Mouse (Mus musculus): ENCODE results near the gene Efcab3.
"Not testable (repeated sequence)": the region's sequence is repeated elsewhere in the genome, so short reads cannot be mapped to it uniquely, and the experiment has no call there.

The Efcab3 gene

GRCm38 (mm10) chr11:105063292-105063691 lies at the start of gene Efcab3:
Gene Efcab3, plus strand, starts transcription at chr11:105063592.
- in situ Hi-C loops (cut with MboI; ENCODE audit: low sequenced_read_pairs) = no loop called here

GRCm38 (mm10) chr11:105021071-105021470 lies 42.3 kb upstream of the Efcab3 start:
- in situ Hi-C loops (cut with MboI; ENCODE audit: low sequenced_read_pairs) = no loop called here

DNA sequence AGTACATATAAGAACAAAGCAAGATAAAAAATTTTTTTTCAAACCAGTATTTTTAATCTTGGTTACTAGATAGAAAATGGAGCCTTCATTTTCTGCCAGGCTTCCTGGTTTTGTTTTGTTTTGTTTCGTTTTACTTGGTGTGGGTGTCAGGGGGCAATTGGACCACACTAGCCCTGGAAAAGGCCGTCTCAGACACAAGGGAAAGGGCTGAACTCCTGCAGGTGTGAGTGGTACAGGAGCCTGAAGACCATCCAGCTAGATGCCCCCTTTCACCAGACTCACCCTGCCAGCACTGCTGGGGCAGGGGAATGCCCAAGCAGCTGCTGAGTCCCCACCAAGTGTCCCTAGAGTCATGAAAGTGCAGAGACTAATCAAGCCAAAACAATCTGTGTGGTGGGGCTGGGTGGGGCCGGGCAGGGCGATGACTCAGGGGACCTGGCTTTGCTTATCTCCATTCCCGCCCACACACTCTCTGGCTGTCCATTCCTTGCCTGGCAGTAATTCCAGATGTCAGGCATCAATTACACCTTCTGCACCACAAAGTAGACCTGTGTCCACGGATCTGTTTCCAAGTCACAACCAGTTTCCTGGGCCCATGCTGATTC lies 34.5 kb upstream of the Efcab3 start:
- in situ Hi-C loops (cut with MboI; ENCODE audit: low sequenced_read_pairs) = no loop called here

GRCm38 (mm10) chr11:105029525-105029924 lies 33.9 kb upstream of the Efcab3 start:
- in situ Hi-C loops (cut with MboI; ENCODE audit: low sequenced_read_pairs) = no loop called here

DNA sequence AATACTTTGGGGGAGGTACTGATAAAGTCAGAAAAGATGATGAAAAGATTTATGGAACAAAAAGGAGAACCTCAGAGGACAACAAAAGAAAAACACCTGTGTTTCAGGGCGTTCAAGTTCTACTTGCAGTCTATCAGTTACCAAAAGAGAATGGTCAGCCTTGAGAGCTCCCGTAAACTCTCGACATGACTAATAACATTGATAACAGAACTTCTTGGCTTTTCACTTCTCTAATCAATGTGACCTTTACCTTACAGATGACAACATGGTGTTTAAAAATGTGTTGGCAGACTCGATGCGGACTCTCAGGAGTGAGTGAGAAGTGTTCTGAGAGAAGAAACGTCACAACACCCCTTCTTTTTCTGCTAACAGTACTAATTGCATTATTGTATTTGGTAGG lies 33.2 kb upstream of the Efcab3 start:
- in situ Hi-C loops (cut with MboI; ENCODE audit: low sequenced_read_pairs) = no loop called here

DNA sequence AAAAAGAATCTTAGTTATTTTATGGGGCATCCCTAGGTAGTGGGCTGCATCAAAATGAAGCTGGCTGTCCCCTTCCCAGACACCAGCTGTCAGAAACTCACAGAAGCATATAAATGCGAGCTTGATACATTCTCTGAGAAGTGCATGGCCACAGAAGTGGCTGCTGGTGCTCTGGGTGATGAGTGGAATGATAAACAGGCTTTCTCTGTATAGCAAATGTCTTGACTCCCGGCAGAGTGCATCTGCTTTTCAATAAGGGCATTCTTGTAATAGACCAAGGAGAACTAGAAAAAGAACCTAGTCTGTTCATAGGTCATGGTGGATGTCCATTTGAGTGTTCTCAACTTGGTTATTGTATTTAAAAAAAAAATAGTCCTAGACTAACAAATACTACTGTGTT lies 32.3 kb upstream of the Efcab3 start:
- in situ Hi-C loops (cut with MboI; ENCODE audit: low sequenced_read_pairs) = no loop called here

- in situ Hi-C loops (cut with MboI; ENCODE audit: low sequenced_read_pairs) = no loop called here
These were observed 28.3 kb upstream of the Efcab3 start for GRCm38 (mm10) chr11:105035081-105035480.

GRCm38 (mm10) chr11:105112448-105112847 lies 49.1 kb downstream of the Efcab3 start:
- in situ Hi-C loops (cut with MboI; ENCODE audit: low sequenced_read_pairs) = not testable (repeated sequence)

- in situ Hi-C loops (cut with MboI; ENCODE audit: low sequenced_read_pairs) = no loop called here
These were observed 54.4 kb downstream of the Efcab3 start for GRCm38 (mm10) chr11:105117814-105118213.

- in situ Hi-C loops (cut with MboI; ENCODE audit: low sequenced_read_pairs) = no loop called here
These were observed 57.2 kb downstream of the Efcab3 start for GRCm38 (mm10) chr11:105120551-105121061.

DNA sequence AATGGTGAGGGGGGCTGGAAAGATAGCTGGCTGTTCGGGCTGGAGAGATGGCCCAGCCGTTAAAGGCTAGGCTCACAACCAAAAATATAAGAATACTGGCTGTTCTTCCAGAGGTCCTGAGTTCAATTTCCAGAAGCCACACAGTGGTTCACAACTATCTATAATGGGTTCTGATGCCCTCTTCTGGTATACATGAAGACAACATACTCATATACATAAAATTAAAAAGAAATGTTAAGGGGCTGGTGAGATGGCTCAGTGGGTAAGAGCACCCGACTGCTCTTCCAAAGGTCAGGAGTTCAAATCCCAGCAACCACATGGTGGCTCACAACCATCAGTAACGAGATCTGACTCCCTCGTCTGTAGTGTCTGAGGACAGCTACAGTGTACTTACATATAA lies 58.4 kb downstream of the Efcab3 start:
- in situ Hi-C loops (cut with MboI; ENCODE audit: low sequenced_read_pairs) = not testable (repeated sequence)

DNA sequence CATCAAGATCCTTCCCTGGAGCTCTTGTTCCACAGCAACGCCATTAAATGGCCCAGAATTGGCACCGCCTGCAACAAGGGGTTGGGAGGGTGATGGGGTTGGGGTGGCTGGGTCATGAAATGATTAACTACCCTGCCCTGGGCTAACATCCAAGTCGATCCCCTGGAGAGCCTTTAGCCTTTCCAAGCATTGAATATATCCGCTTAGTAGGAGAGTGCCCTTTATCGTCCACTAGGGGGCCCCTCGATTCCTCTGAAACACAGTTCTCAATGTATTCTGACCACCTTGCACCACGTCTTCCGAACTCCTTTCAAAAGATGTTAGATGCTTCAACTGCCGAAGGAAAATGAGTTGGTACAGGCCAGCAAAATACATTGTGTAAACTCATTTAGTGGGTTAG lies 60.6 kb downstream of the Efcab3 start:
- in situ Hi-C loops (cut with MboI; ENCODE audit: low sequenced_read_pairs) = no loop called here

- in situ Hi-C loops (cut with MboI; ENCODE audit: low sequenced_read_pairs) = no loop called here
These were observed 62.5 kb downstream of the Efcab3 start, which contains the start of gene Mettl2 for GRCm38 (mm10) chr11:105125735-105126519. Gene Mettl2, plus strand, starts transcription at chr11:105126425.

- in situ Hi-C loops (cut with MboI; ENCODE audit: low sequenced_read_pairs) = no loop called here
These were observed 63.2 kb downstream of the Efcab3 start for GRCm38 (mm10) chr11:105126520-105127029.

DNA sequence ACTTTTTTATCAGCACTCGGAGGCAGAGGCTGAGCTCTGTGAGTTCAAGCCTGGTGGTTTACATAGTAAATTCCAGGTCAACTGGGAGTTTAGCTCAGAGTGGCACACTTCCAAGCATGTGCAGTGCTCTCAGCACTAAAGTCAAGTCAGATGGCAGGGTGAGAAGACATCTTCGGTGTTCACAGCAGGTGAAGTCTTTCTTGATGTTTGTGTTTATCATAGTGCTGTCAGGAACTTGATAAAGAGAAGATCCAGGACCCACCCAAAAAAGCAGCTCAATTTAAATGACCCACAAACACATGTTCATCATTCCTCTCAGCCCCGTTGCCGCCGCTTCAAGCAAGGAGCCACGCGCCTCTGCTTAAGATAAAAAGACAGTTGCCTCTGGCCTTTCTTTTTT lies 72.3 kb downstream of the Efcab3 start:
- in situ Hi-C loops (cut with MboI; ENCODE audit: low sequenced_read_pairs) = no loop called here

- in situ Hi-C loops (cut with MboI; ENCODE audit: low sequenced_read_pairs) = not testable (repeated sequence)
These were observed 73.9 kb downstream of the Efcab3 start for GRCm38 (mm10) chr11:105137255-105137654.

DNA sequence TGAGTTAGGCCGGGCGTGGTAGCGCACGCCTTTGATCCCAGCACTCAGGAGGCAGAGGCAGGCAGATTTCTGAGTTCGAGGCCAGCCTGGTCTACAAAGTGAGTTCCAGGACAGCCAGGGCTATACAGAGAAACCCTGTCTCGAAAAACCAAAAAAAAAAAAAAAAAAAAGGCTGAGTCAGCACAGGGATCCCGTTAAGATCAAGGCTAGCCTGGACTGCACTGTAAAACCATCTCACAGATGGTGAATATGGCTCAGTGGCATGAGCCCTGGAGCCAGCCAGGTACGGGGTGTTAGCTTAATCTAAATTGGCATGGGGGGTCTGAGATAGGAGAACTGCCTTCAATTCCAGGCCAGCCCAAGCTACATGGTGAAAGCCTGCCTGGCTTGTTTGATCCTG lies 77.1 kb downstream of the Efcab3 start:
- in situ Hi-C loops (cut with MboI; ENCODE audit: low sequenced_read_pairs) = not testable (repeated sequence)

- in situ Hi-C loops (cut with MboI; ENCODE audit: low sequenced_read_pairs) = no loop called here
These were observed 77.7 kb downstream of the Efcab3 start for GRCm38 (mm10) chr11:105141115-105141514.

DNA sequence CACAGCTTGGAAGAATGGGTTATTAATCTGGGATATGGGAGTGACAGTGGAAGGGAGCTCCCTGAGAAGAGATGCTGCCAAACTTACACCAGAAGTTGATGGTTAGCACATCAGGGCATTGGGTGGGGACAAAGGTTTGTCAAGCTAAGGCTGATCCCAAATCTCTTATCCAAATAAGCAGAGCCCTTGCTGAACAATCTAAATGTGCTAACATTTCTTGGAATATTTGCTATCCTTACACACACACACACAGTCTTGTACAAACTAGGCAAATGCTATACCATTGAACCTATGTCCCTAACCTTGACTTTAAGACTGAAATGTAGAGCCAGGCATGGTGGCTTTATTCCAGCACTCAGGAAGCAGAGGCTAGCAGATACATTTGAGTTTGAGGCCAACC lies 80.2 kb downstream of the Efcab3 start:
- in situ Hi-C loops (cut with MboI; ENCODE audit: low sequenced_read_pairs) = no loop called here

DNA sequence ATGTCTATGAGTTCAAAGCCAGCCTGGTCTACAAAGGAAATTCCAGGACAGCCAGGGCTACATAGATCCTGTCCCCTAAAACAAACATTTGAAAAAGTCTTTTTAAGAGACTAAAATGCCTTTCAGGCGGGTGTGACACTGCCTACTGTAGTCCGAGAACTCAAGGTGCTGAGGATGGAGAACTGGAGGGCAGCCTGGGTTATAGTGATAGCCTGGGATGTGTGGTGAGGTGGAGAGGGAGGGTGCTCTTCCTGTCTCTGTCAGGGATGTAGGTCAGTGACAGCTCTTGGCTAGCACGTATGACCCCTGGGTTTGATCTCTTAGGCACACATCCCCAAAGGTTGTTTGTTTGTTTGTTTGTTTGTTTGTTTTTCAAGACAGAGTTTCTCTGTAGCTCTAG lies 80.7 kb downstream of the Efcab3 start:
- in situ Hi-C loops (cut with MboI; ENCODE audit: low sequenced_read_pairs) = no loop called here

DNA sequence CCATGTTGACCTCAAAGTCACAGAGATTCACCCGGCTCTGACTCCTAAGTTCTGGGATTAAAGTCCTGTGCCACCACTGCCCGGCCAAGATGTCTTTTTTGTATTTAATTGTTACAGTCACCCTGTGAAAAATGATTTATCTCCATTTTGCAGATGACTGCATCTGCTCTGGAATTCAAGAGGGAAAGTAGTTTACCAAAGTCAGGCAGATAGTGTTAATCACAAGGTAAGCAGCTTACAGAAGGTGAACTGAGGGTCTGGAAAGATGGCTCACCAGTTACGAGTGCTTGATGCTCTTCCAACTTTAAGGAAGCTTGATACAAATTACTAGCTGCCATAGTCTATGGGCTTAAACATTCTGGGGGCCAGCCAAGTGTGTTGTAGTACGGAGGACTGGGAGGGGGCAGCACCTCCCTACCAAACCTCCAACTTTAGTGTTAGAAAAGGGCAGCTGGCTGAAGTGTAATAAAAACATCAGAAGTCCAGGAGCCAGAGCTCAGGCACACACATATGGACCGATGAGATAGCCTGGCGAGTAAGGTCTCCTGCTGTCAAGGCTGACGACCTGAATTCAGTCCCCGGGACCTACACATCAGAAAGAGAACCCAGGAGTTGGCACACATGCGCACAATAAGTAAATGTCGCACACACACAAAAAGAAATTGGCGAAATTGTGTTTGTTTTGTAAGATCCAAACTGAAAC lies 81.3 kb downstream of the Efcab3 start:
- in situ Hi-C loops (cut with MboI; ENCODE audit: low sequenced_read_pairs) = no loop called here

All from CH12F3 (cell line).